Mouse (Mus musculus): ENCODE measurements around the gene Pabpn1l. TPM values are rescaled to one million over a fixed set of nuclear protein-coding genes. Genes with fewer than 3 reads are reported as not detected.

The Pabpn1l gene
- not detected in 2 replicates for polyA plus RNA-seq (2015; fragmentation: Nextera tagmentation; extraction: Ambion mirVana)

- Histone ChIP-seq H3K4me1 (replicated peaks) (peaks cover 3% of the 10 kb centered on the region), H3K9me3 (replicated peaks) (no peaks in the 10 kb centered on the region), H3K4me3 (no peak within 1 kb of the TSS), H3K9ac (no peak within 1 kb of the TSS), H3K36me3 (no peaks in the 10 kb centered on the region), H3K27me3 (no peaks in the 10 kb centered on the region), H3K4me2 (no peak within 1 kb of the TSS), H3K27ac (no peak within 1 kb of the TSS)
- 70% methylated on average over 6 of the region's 6 CpGs for WGBS
- ATAC-seq (replicated peaks; ENCODE audit: insufficient number of reproducible peaks, insufficient read depth, low FRiP score, low read depth) = no peak
Observed at GRCm38 (mm10) chr8:122622727-122623126, at the start of gene Pabpn1l. Gene Pabpn1l (minus strand): TSS chr8:122622739.

DNA sequence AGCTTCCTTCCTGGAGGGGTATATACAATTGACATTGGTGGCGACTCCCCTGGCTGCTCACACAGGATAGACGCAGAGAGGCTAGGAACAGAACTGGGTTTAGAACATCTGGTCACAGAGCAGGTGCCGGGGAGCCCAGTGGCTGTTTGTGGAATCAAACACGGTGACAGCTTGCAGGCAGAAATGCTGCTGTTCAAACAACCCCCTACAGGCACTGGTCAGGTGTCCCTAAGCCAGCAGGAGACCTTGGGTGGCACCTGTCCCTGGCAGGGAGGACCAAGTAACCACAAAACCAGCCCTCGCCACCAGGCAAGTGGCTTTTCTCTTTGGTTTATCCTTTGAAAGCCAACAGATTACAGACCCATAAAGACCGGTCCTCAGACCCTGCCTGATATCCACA, 49.4 kb upstream of the Pabpn1l start:
- Histone ChIP-seq H3K36me3 (no peaks in the 10 kb centered on the region), H3K4me3 (no peak overlapping the region), H3K27ac (no peak overlapping the region), H3K9ac (no peak overlapping the region), H3K4me2 (no peak overlapping the region), H3K9me3 (replicated peaks) (no peaks in the 10 kb centered on the region), H3K4me1 (replicated peaks) (peaks cover 27% of the 10 kb centered on the region), H3K27me3 (peaks cover 65% of the 10 kb centered on the region)
- no peak for ATAC-seq (replicated peaks; ENCODE audit: insufficient number of reproducible peaks, insufficient read depth, low FRiP score, low read depth)
- WGBS = 65% methylated on average over 6 of the region's 6 CpGs

GRCm38 (mm10) chr8:122670718-122671117, 48.2 kb upstream of the Pabpn1l start:
- Histone ChIP-seq H3K4me2 (no peak overlapping the region), H3K9ac (no peak overlapping the region), H3K9me3 (replicated peaks) (no peaks in the 10 kb centered on the region), H3K27ac (no peak overlapping the region), H3K36me3 (no peaks in the 10 kb centered on the region), H3K4me1 (replicated peaks) (peaks cover 36% of the 10 kb centered on the region), H3K4me3 (no peak overlapping the region), H3K27me3 (peaks cover 54% of the 10 kb centered on the region)
- ATAC-seq (replicated peaks; ENCODE audit: insufficient number of reproducible peaks, insufficient read depth, low FRiP score, low read depth) = no peak
- WGBS = 61% methylated on average over 3 of the region's 3 CpGs

GRCm38 (mm10) chr8:122670001-122670400, 47.5 kb upstream of the Pabpn1l start:
- Histone ChIP-seq H3K9me3 (replicated peaks) (no peaks in the 10 kb centered on the region), H3K4me1 (replicated peaks) (peaks cover 38% of the 10 kb centered on the region), H3K9ac (no peak overlapping the region), H3K4me3 (no peak overlapping the region), H3K27me3 (peaks cover 46% of the 10 kb centered on the region), H3K27ac (no peak overlapping the region), H3K4me2 (no peak overlapping the region), H3K36me3 (no peaks in the 10 kb centered on the region)
- no peak for ATAC-seq (replicated peaks; ENCODE audit: insufficient number of reproducible peaks, insufficient read depth, low FRiP score, low read depth)
- WGBS = 39% methylated on average over 11 of the region's 11 CpGs

DNA sequence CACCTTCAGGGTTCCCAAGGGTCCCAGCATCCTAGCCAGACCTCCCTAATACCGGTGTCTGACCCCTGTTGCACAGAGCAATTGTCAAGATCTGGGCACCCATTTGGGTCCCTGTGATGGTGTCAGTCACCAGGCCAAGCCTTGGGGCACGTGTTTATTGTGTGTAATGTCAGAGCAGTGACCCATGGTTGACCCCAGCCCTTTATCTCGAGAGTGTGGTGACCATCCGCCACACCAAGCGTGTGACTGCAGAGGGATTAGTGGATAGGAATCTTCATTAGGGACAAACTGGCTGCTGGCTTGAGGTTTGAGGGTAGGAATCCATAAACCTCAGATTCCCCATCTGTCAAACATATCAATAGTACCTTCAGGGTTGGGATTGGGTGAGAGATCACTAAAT, 46.8 kb upstream of the Pabpn1l start:
- Histone ChIP-seq H3K9ac (no peak overlapping the region), H3K9me3 (replicated peaks) (no peaks in the 10 kb centered on the region), H3K4me3 (no peak overlapping the region), H3K27ac (no peak overlapping the region), H3K27me3 (peaks cover 41% of the 10 kb centered on the region), H3K4me1 (replicated peaks) (peaks cover 45% of the 10 kb centered on the region), H3K4me2 (no peak overlapping the region), H3K36me3 (no peaks in the 10 kb centered on the region)
- no peak for ATAC-seq (replicated peaks; ENCODE audit: insufficient number of reproducible peaks, insufficient read depth, low FRiP score, low read depth)
- 42% methylated on average over 5 of the region's 5 CpGs for WGBS

GRCm38 (mm10) chr8:122667854-122668253, 45.3 kb upstream of the Pabpn1l start:
- no peak for ATAC-seq (replicated peaks; ENCODE audit: insufficient number of reproducible peaks, insufficient read depth, low FRiP score, low read depth)
- Histone ChIP-seq H3K4me3 (no peak overlapping the region), H3K9ac (no peak overlapping the region), H3K9me3 (replicated peaks) (no peaks in the 10 kb centered on the region), H3K4me2 (no peak overlapping the region), H3K4me1 (replicated peaks) (peaks cover 52% of the 10 kb centered on the region), H3K27me3 (peaks cover 29% of the 10 kb centered on the region), H3K36me3 (no peaks in the 10 kb centered on the region), H3K27ac (no peak overlapping the region)
- 74% methylated on average over 11 of the region's 11 CpGs for WGBS

DNA sequence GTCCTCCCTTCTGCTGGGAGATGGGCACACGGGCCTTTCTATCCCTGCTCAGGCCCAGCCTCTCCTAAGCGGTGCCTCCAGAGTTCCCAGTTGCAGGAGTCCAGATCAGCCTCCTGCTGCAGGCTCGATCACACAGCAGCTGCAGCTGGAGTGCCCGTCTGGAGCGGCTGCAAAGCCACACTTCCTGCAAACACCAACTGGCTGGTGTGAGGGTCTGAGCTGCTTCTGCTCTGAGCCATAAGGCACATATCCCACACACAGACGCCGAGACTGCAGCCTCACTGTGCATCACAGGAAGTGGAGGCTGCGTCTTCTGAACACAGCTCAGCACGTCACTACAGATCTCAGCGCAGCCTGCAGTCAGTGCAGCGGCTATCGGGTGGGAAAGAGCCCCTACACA, 44.3 kb upstream of the Pabpn1l start:
- H3K4me1 ChIP-seq (replicated peaks) = peaks cover 58% of the 10 kb centered on the region
- no peak overlapping the region for H3K9ac ChIP-seq
- H3K9me3 ChIP-seq (replicated peaks) = no peaks in the 10 kb centered on the region
- peak overlapping the region; percentile 39 for H3K4me2 ChIP-seq
- ATAC-seq (replicated peaks; ENCODE audit: insufficient number of reproducible peaks, insufficient read depth, low FRiP score, low read depth) = no peak
- no peak overlapping the region for H3K4me3 ChIP-seq
- no peaks in the 10 kb centered on the region for H3K36me3 ChIP-seq
- peaks cover 20% of the 10 kb centered on the region for H3K27me3 ChIP-seq
- WGBS = 45% methylated on average over 12 of the region's 12 CpGs
- H3K27ac ChIP-seq = peak overlapping the region; percentile 87

- H3K27me3 ChIP-seq = peaks cover 15% of the 10 kb centered on the region
- H3K4me3 ChIP-seq = no peak overlapping the region
- peaks cover 63% of the 10 kb centered on the region for H3K4me1 ChIP-seq (replicated peaks)
- H3K36me3 ChIP-seq = no peaks in the 10 kb centered on the region
- peak overlapping the region; percentile 87 for H3K27ac ChIP-seq
- H3K4me2 ChIP-seq = peak overlapping the region; percentile 39
- H3K9ac ChIP-seq = no peak overlapping the region
- no peaks in the 10 kb centered on the region for H3K9me3 ChIP-seq (replicated peaks)
- 11% methylated on average over 9 of the region's 9 CpGs for WGBS
- ATAC-seq (replicated peaks; ENCODE audit: insufficient number of reproducible peaks, insufficient read depth, low FRiP score, low read depth) = peak; percentile 36; the same call in 1 of the 2 replicates
Observed at GRCm38 (mm10) chr8:122666338-122666764, 43.8 kb upstream of the Pabpn1l start.

DNA sequence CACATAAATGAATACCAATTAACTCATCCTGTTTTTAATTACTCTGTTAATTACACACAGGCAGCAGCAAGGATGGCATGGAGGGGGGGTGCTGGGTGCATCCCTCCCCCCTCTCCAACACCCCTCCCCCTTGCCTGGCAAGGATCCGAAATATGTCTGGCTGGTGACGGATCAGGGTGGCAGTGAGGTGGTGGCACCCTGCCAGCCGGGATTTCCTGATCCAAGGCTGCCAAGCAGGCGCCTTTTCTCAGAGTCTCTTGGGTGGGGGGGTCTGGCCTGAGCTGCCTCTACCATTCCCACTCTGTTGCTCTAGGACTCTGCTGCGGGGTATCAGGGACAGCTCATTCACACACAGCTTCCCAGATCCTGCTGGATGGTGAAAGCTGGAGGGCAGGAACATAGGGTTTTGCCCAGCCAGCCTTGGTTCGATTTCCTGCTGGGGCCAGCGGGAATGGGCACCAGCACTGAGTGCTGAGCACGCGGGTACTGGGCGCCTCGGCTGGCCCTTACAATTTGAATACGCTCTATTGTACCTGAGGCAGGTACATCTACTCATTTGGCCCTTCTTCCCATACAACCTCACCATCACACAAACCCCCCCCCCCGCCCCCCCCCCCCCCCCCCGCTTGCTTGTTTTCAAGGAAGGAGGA, 43.3 kb upstream of the Pabpn1l start:
- Histone ChIP-seq H3K27me3 (peaks cover 10% of the 10 kb centered on the region), H3K36me3 (no peaks in the 10 kb centered on the region), H3K4me2 (peak overlapping the region; percentile 39; the same call in 1 of the 2 replicates), H3K9ac (0 out of 2 replicates have a peak overlapping the region, but pooled peaks have one; percentile 16), H3K9me3 (replicated peaks) (no peaks in the 10 kb centered on the region), H3K27ac (peak overlapping the region; percentile 87), H3K4me3 (no peak overlapping the region), H3K4me1 (replicated peaks) (peaks cover 68% of the 10 kb centered on the region)
- 40% methylated on average over 14 of the region's 14 CpGs for WGBS
- ATAC-seq (replicated peaks; ENCODE audit: insufficient number of reproducible peaks, insufficient read depth, low FRiP score, low read depth) = peak; percentile 58

- Histone ChIP-seq H3K4me3 (no peak overlapping the region), H3K36me3 (no peaks in the 10 kb centered on the region), H3K9ac (no peak overlapping the region), H3K4me2 (peak overlapping the region; percentile 39; the same call in 1 of the 2 replicates), H3K27ac (peak overlapping the region; percentile 87), H3K9me3 (replicated peaks) (no peaks in the 10 kb centered on the region), H3K4me1 (replicated peaks) (peaks cover 72% of the 10 kb centered on the region), H3K27me3 (peaks cover 4% of the 10 kb centered on the region)
- ATAC-seq (replicated peaks; ENCODE audit: insufficient number of reproducible peaks, insufficient read depth, low FRiP score, low read depth) = peak; percentile 51; the same call in 1 of the 2 replicates
- WGBS = 46% methylated on average over 8 of the region's 8 CpGs
Observed at GRCm38 (mm10) chr8:122665221-122665620, 42.7 kb upstream of the Pabpn1l start.

DNA sequence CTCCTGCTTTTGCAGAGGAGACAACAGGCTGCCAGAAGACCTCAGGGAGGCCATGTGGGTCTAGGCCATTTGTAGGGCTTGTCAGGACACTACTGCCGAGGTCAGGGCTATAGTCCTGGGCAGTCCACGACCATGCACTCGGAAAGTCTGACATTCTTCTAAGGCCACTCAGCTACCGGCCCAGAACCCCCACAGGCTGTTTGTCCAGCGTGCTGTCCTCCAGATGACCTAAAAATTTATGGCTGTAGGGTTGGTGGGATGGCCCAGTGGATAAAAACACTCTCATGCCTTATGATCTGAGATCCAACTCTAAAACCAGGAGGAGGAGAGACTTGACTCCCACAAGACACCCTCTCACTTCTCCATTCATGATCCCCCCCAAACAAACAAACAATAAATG, 41.1 kb upstream of the Pabpn1l start:
- Histone ChIP-seq H3K9ac (no peak overlapping the region), H3K36me3 (no peaks in the 10 kb centered on the region), H3K27ac (no peak overlapping the region), H3K4me2 (no peak overlapping the region), H3K4me3 (no peak overlapping the region), H3K27me3 (no peaks in the 10 kb centered on the region), H3K9me3 (replicated peaks) (no peaks in the 10 kb centered on the region), H3K4me1 (replicated peaks) (peaks cover 67% of the 10 kb centered on the region)
- WGBS = 70% methylated on average over 5 of the region's 5 CpGs
- ATAC-seq (replicated peaks; ENCODE audit: insufficient number of reproducible peaks, insufficient read depth, low FRiP score, low read depth) = no peak

DNA sequence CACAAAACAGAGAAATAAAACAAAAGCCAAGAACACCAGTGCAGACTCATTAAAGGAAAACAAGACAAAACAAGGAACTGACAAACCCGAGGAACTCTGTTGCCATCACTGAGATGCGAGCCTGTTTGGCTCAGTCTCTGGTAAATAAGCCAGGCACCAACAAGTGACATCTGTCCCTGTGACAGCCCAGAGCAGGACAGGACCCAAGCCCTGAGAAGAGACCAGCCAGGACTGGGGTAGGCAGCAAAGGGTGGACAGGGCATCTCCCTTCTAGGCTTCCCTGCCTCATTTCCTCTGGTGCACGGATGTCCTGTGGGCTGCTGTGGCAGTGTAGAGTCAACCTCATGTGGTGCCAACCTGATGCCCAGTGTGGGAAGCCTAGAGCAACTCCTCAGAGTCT, 40.6 kb upstream of the Pabpn1l start:
- H3K4me3 ChIP-seq = no peak overlapping the region
- H3K27me3 ChIP-seq = no peaks in the 10 kb centered on the region
- WGBS = 67% methylated on average over 3 of the region's 3 CpGs
- no peak overlapping the region for H3K9ac ChIP-seq
- no peaks in the 10 kb centered on the region for H3K36me3 ChIP-seq
- H3K9me3 ChIP-seq (replicated peaks) = no peaks in the 10 kb centered on the region
- H3K27ac ChIP-seq = no peak overlapping the region
- no peak for ATAC-seq (replicated peaks; ENCODE audit: insufficient number of reproducible peaks, insufficient read depth, low FRiP score, low read depth)
- H3K4me1 ChIP-seq (replicated peaks) = peaks cover 71% of the 10 kb centered on the region
- no peak overlapping the region for H3K4me2 ChIP-seq
